Comparison of ENCODE assay signal across 9 mouse cellular contexts in genomic region chr5:44798056-44798455, GRCm38 (mm10). TPM values are rescaled to one million over a fixed set of nuclear protein-coding genes. Genes with fewer than 3 reads are reported as not detected.
A peak's percentile ranks its signal among the peaks of the same experiment; 100 is the strongest.
DNase-seq lines count a peak whose midpoint lies in the region; ATAC-seq and TF ChIP-seq lines count a peak whose summit lies in the region.
"Had no signal": no experiment of that assay in that cellular context is flagged by ENCODE, and none has a peak within 500 bp of the region (broad histone marks: within the 10 kb centered on the region; RNA-seq: fewer than 3 reads in every experiment).

No protein-coding gene starts in this region.

- peak overlapping the region; percentile 60 for H3K4me3 ChIP-seq in heart, embryonic 10.5 days
- peak overlapping the region; percentile 33 for H3K4me3 ChIP-seq in hindbrain, embryonic 12.5 days
- H3K4me3 ChIP-seq in midbrain, embryonic 10.5 days = peak overlapping the region; percentile 53
- H3K4me3 ChIP-seq in thymus, adult 2 months (ENCODE audit: control insufficient read depth, insufficient read depth, low read length) = no peak overlapping the region

- H3K4me1 ChIP-seq in heart, embryonic 10.5 days = peaks cover 10% of the 10 kb centered on the region; the same call in 1 of the 2 replicates
- H3K4me1 ChIP-seq in hindbrain, embryonic 12.5 days = peaks cover 3% of the 10 kb centered on the region; the same call in 1 of the 2 replicates
- H3K4me1 ChIP-seq in midbrain, embryonic 10.5 days = peaks cover 38% of the 10 kb centered on the region
- H3K4me1 ChIP-seq in thymus, adult 2 months (replicated peaks; ENCODE audit: control insufficient read depth, insufficient read depth, low read length) = no peaks in the 10 kb centered on the region

- ATAC-seq in hindbrain, embryonic 12.5 days (ENCODE audit: low FRiP score) = no peak
- no peak for ATAC-seq in frontal cortex, adult (ENCODE audit: low TSS enrichment)

- no peaks in the 10 kb centered on the region for H3K27me3 ChIP-seq in heart, embryonic 10.5 days (ENCODE audit: insufficient read depth, poor library complexity, severe bottlenecking)
- H3K27me3 ChIP-seq in hindbrain, embryonic 12.5 days = no peaks in the 10 kb centered on the region
- no peaks in the 10 kb centered on the region for H3K27me3 ChIP-seq in midbrain, embryonic 10.5 days (ENCODE audit: low read depth, poor library complexity, severe bottlenecking)
- no peaks in the 10 kb centered on the region for H3K27me3 ChIP-seq in thymus, adult 2 months (ENCODE audit: control insufficient read depth, insufficient read depth, low read length)

- H3K9me3 ChIP-seq in heart, embryonic 10.5 days = no peaks in the 10 kb centered on the region
- no peaks in the 10 kb centered on the region for H3K9me3 ChIP-seq in hindbrain, embryonic 12.5 days (replicated peaks)
- no peaks in the 10 kb centered on the region for H3K9me3 ChIP-seq in midbrain, embryonic 10.5 days (replicated peaks)

- 19% methylated on average over 2 of the region's 2 CpGs for WGBS in heart, embryonic 10.5 days
- 17% methylated on average over 2 of the region's 2 CpGs for WGBS in hindbrain, embryonic 12.5 days
- WGBS in midbrain, embryonic 10.5 days = 13% methylated on average over 2 of the region's 2 CpGs
- 69% methylated on average over 2 of the region's 2 CpGs for WGBS in thymus, adult 2 months

- no peak overlapping the region; the same call in 1 of the 2 replicates for H3K9ac ChIP-seq in hindbrain, embryonic 12.5 days

- H3K27ac ChIP-seq in heart, embryonic 10.5 days = peak overlapping the region; percentile 32; the same call in 1 of the 2 replicates
- H3K27ac ChIP-seq in hindbrain, embryonic 12.5 days = no peak overlapping the region
- H3K27ac ChIP-seq in midbrain, embryonic 10.5 days (replicated peaks) = no peak overlapping the region
- H3K27ac ChIP-seq in thymus, adult 2 months (ENCODE audit: control insufficient read depth, insufficient read depth, low read length) = no peak overlapping the region

- intact Hi-C loops in heart, postnatal 36 days (cut with DNase I) = no loop called here

- H3K36me3 ChIP-seq in heart, embryonic 10.5 days = no peaks in the 10 kb centered on the region
- H3K36me3 ChIP-seq in hindbrain, embryonic 12.5 days = no peaks in the 10 kb centered on the region
- no peaks in the 10 kb centered on the region for H3K36me3 ChIP-seq in midbrain, embryonic 10.5 days
- no peaks in the 10 kb centered on the region for H3K36me3 ChIP-seq in thymus, adult 2 months (ENCODE audit: control insufficient read depth, insufficient read depth, low read length)

- TF ChIP-seq CTCF in thymus, adult 2 months (IDR thresholded peaks at IDR 0.05; ENCODE audit: borderline replicate concordance, control insufficient read depth, extremely low read depth, insufficient read depth, low read length, poor library complexity) = no peak

- TF ChIP-seq POLR2A in thymus, adult 2 months (IDR thresholded peaks at IDR 0.05; ENCODE audit: control insufficient read depth, extremely low read depth, insufficient read depth, low read length, poor library complexity) = no peak

- DNase-seq in heart, embryonic 10.5 days (ENCODE audit: low spot score) = no peak
- DNase-seq in heart, postnatal 36 days = no peak
- peak; percentile 52 for DNase-seq in Muller cell, postnatal 12 days (ENCODE audit: inconsistent ontology term)
- DNase-seq in midbrain, embryonic 10.5 days (ENCODE audit: low spot score) = no peak
- no peak for DNase-seq in natural killer cell, adult 2 months (ENCODE audit: low spot score in 2 of 2)
- DNase-seq in thymus, adult 2 months = no peak

- peak overlapping the region; percentile 51 for H3K4me2 ChIP-seq in hindbrain, embryonic 12.5 days (replicated peaks)

RNA-seq across cellular contexts. Expression of gene Ldb2, which starts 1.4 kb away (rescaled TPM):
- polyA plus RNA-seq in heart, embryonic 10.5 days (2016; fragmentation: Nextera tagmentation; extraction: Ambion mirVana) = 9.3 and 14.9 TPM in 2 replicates
- 1 to 10 TPM; 5.7 to 8.0 TPM for total RNA-seq in heart, postnatal 36 days (2021)
- 27.0 and 31.1 TPM in 2 replicates for polyA plus RNA-seq in hindbrain, embryonic 12.5 days (2016; fragmentation: Nextera tagmentation; extraction: Ambion mirVana)
- 13.3 and 16.2 TPM in 2 replicates for polyA plus RNA-seq in midbrain, embryonic 10.5 days (2016; fragmentation: Nextera tagmentation; extraction: Ambion mirVana)
- 2.6 and 3.6 TPM in 2 replicates for polyA plus RNA-seq in thymus, adult 2 months (2012; rRNA removed)
- polyA plus RNA-seq: C2C12 had no signal
